Mouse (Mus musculus): ENCODE measurements at regions not wholly inside any gene's neighbourhood (a gene's known extent, or its start where the extent isn't known, plus 50 kb on each side); places are given as distances from the start of the nearest gene placed in this dataset.

DNA sequence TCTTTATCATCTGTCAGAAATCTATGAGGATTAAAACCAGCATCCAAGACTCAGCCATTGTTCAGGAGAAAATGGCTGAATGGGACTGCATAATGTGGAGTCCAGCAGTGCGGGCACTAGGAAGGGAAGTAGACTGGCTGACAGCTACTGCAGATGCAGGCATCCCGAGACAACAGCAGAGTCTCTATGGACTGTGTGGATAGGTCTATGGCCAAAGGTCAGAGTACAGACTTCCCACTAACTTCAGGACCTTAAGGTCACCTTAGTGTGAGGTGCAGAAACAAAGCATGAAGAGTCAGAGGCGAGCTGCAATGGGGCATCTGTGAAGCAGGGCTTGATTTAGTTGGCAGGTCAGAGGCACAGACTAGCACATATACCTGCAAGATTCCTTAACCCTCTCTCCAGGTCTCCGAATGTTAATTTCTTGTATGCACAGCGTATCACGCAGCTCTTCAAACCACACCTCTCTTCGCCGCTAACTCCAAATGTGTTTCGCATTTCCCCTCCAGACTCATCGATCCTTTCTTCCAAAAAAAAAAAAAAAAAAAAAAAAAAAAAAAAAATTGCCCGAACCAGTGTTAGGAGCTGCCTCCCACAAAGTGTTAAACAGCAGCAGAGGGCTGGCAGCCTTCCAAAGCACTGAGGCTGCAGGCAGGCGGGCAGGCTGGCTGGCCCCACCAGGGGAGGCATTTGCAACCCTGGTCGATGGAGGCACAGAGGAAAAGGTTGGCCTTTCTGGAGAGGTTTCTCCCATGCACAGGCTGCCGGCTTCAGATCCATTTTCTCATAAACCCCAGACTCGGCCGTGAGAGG lies 270.2 kb upstream of the Myt1l start:
- DNase-seq (ENCODE audit: extremely low spot score in 1 of 2, low spot score in 1 of 2), result peak in 1 of 2 experiments; percentile 67

- DNase-seq (ENCODE audit: extremely low spot score in 1 of 2, low spot score in 1 of 2), result no peak
These were observed 269.7 kb upstream of the Myt1l start for GRCm38 (mm10) chr12:29258548-29258874.

- no peak for DNase-seq (ENCODE audit: extremely low spot score in 1 of 2, low spot score in 1 of 2)
These were observed 269.2 kb upstream of the Myt1l start for GRCm38 (mm10) chr12:29258966-29259365.

GRCm38 (mm10) chr12:29274166-29274565 lies 254.0 kb upstream of the Myt1l start:
- DNase-seq (ENCODE audit: extremely low spot score in 1 of 2, low spot score in 1 of 2), result no peak

DNA sequence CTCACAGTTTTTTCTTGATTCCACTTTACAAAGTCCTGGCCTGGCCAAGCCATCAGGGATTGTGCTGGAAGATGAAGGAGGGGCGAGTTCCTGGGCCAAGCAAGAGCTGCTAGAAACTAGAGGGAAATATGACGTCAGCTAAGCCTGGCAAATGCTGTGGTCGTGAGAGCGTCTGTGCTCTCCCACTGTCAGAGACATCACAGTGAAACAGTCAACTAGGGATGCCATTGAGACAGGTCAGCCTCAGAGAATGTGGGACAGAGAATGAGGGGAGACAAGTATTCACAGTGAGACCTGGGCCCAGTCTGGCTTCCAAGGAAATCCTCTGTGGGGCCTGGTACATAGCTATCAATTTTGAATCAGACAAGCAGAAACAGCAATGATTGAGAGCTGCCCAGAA lies 252.5 kb upstream of the Myt1l start:
- DNase-seq (ENCODE audit: extremely low spot score in 1 of 2, low spot score in 1 of 2), result no peak

GRCm38 (mm10) chr12:29279631-29280080 lies 248.5 kb upstream of the Myt1l start:
- DNase-seq (ENCODE audit: extremely low spot score in 1 of 2, low spot score in 1 of 2), result no peak

GRCm38 (mm10) chr12:29280081-29280788 lies 247.9 kb upstream of the Myt1l start:
- DNase-seq (ENCODE audit: extremely low spot score in 1 of 2, low spot score in 1 of 2), result peak; percentile 44 to 66

GRCm38 (mm10) chr12:29280861-29281630 lies 247.1 kb upstream of the Myt1l start:
- DNase-seq (ENCODE audit: extremely low spot score in 1 of 2, low spot score in 1 of 2), result peak in 1 of 2 experiments; percentile 46

- no peak for DNase-seq (ENCODE audit: extremely low spot score in 1 of 2, low spot score in 1 of 2)
These were observed 239.4 kb upstream of the Myt1l start for GRCm38 (mm10) chr12:29288801-29289200.

DNA sequence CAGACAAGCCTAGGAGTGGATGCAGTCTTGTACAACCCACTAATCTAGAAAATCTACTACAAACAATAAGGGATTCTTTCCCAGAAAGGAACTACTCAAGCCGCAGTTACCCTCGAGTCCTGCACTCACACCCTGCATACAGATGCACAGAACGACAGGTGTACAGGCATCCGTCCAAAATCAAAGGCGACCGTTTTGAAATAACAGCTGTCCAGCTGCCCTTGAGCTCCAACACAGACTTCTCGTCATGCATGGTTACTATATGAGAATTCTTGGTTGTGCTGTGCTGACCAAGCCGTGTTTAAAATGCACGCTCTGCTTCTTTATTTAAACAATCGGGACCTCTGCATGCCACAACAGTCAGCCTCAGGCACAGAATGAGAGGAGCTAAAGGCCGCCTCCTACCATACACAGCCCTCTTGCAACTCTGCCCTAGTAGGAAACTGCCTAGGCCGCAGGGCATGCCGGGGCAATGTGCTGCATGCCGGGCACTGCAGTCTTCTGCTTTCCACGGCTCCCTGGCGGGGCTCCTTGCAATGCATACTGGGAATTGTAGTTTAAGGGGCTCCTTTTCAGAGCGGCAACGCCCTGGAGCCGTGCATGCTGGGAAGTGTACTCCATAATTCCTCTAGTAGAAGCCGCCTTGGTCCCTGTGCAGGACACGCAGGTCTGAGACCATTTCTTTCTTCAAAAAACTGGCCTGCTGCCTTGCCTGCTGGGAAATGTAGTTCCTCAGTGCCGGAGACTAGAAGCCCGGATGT lies 237.4 kb upstream of the Myt1l start:
- DNase-seq (ENCODE audit: extremely low spot score in 1 of 2, low spot score in 1 of 2), result peak; percentile 99

DNA sequence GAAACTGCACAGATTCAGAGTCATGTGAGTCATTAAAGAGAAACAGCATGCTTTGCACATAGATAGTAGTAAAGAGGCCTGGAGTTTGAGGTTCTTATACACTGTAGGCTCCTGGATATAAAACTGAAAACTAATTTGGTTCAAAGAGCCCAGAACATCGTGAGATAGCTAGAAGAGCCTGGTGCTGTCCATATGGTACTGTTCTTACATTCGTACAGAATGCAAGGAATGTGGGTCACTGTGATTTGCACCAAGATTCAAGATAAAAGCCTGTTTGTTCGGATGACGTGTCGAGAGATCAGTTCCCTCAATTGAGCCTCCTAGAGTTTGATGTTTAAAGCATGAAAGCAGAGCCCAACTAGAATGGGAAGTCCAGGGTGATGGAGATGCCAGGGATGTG lies 230.2 kb upstream of the Myt1l start:
- no peak for DNase-seq (ENCODE audit: extremely low spot score in 1 of 2, low spot score in 1 of 2)

GRCm38 (mm10) chr12:29315636-29316035 lies 212.5 kb upstream of the Myt1l start:
- DNase-seq (ENCODE audit: extremely low spot score in 1 of 2, low spot score in 1 of 2), result no peak

DNA sequence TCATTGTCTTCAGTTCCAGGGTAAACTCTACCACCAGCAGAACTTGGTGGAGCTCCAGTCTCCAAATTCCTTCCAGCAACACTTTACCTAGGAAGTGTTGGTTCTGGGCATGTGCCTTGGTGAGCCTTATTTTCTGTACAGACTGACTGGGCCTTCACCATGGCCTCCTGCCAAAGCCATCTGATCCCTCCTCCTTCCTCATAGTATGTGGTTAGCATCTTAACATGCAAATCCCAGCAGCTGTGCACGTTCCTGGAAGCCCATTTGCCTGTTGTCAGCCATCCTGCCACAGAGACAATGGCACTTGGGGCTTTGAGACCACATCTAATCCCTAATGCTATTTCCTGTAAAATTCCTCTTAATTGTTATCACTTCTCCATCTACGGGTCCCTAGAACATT lies 206.7 kb upstream of the Myt1l start:
- DNase-seq (ENCODE audit: extremely low spot score in 1 of 2, low spot score in 1 of 2), result no peak

DNA sequence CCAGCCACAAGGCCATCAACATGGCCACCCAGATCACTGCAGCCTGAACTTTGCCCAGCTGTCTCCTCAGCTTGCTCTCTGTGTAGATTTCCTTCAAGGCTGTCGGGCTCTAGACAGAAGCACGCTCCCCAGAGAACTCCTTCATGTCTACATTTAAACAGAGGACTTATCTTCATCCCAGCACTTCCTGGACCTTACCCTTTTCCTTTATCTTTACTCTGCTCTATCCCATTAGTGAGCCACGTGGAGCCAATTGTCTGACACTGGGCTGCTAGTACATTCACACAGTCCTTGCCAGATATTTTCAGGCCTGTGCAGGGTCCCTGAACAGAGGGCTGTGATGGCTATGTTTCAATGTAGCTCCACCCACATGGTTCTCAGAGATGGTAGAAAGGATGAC lies 204.7 kb upstream of the Myt1l start:
- no peak for DNase-seq (ENCODE audit: extremely low spot score in 1 of 2, low spot score in 1 of 2)

DNA sequence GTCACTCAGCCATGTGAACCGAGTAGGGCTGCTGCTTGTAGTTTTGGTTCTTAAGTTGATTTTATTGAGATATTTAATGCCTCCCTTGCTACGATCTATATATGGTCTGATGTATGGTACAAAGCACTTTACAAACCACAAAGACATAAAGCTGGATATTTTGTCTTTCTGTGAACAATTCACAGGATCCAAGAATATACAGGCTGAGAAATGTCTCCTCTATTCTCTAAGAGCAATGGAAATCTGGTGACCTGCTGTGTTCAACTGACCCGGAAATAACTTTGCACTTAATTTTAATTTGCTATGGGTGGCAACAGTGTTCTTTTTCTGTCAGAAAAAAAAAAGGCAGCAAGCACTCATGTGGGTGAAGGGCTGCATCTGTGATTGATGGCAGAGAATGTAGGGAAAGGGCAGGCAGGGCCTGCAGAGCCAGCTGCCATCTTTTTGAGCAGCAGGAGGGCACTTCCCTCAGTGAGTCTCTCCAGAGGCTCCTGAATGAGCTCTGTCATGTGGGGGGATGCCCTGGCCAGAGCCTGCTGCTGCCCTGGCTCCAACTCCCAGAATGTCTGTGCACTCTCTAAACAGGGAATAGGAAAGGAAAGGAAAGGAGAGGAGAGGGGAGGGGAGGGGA lies 192.2 kb upstream of the Myt1l start:
- no peak for DNase-seq (ENCODE audit: extremely low spot score in 1 of 2, low spot score in 1 of 2)

DNA sequence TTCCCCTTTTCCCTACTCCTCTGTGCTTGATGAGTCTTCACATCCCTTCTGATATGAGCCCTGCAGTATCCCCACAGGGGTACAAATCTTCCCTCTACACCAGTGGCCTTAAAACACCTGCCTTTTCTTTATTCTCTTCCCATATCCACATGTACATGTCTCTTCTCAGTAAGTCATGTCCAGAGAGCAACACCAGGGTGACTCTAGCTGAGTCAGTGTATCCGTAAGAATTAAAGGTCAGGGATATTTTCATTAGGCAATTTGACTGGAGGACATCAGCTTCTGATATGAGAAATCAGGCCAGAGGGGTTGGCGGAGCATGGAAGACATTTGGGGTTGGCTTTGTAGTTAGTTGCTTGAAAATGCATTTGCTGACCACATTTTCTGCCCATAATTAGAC lies 190.8 kb upstream of the Myt1l start:
- no peak for DNase-seq (ENCODE audit: extremely low spot score in 1 of 2, low spot score in 1 of 2)

DNA sequence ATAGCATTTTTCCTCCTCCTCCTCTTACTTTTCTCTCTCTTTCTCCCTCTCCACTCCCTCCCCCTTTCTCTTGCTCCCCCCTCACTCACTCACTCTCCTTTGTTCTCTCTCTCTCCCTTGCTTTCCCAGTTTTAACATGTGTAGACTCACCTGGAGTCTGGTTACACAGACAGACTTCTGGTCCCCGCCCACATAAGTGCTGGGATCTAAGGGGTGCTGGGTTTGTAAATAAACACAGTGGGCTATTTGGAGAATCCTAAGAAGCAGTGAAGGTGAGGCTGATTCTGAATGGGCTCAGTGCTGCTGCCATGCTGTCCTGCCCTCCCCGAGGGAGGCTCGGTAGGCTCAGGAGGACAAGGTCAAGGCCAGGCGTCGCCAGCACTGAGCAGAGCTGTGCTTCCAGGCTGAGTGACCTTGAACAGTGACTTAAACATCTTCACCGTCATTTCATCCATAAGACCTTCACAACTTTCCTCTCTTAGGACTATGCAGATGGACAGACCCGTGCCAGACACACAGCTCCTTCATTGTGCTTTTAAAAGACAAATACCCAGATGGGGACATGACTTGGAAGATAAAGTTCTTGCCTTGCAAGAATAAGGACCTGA lies 186.7 kb upstream of the Myt1l start:
- no peak for DNase-seq (ENCODE audit: extremely low spot score in 1 of 2, low spot score in 1 of 2)

- DNase-seq (ENCODE audit: extremely low spot score in 1 of 2, low spot score in 1 of 2), result peak in 1 of 2 experiments; percentile 47
These were observed 184.9 kb upstream of the Myt1l start for GRCm38 (mm10) chr12:29343147-29343852.

DNA sequence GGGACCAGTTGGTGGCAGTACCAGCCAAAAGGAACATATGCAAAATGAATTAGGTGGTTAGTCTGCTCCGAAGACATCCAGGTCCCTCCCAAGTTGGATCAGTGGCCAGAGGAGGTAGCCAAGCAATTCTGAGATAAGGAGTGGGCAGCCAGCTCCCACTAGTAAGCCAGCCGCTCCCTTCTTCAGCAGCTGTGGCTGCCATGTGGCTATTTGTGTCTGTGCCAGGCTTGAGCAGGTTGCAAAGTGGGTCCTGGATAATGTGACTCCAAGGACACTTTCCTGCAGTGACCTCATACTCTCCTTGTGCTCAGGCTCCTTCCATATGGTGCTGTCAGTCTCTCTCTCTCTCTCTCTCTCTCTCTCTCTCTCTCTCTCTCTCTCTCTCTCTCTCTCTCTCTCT lies 179.5 kb upstream of the Myt1l start:
- peak in 1 of 2 experiments; percentile 38 for DNase-seq (ENCODE audit: extremely low spot score in 1 of 2, low spot score in 1 of 2)
